Mouse (Mus musculus): ENCODE results near the gene Shisa5.

DNA sequence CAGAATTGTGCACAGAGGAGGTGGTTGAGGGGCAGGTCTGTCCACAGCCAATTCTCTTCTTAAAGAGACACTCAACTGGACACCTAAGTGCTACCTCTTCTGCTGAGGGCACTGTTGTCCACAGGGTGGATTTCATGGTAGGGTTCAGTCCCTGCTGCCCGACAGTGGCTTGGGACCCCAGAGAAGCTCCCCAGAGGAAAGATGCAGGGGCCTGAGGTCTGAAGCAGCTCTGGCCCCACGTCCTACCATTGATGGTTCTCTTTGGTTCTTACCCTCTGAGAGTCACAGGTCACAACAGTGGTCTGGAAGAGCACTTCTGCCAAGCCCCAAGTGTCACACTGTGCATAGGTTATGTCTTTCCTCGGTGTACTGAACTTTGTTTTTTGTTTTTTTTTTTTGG lies 15.0 kb downstream of the Shisa5 start:
- TF ChIP-seq POLR2A (IDR thresholded peaks at IDR 0.05; ENCODE audit: control insufficient read depth, low read depth, low read length) (no peak), CTCF (IDR thresholded peaks at IDR 0.05; ENCODE audit: control insufficient read depth, insufficient read depth, insufficient replicate concordance, low read depth, low read length) (no peak)

All from testis, adult 2 months (tissue).